Mouse (Mus musculus): Measurements from ENCODE around the gene Syt17.

Syt17 gene

GRCm38 (mm10) chr7:118462818-118463762, 15.1 kb upstream of the Syt17 start:
- DNase-seq = peak; percentile 34

GRCm38 (mm10) chr7:118461400-118462136, 13.5 kb upstream of the Syt17 start:
- DNase-seq = no peak

GRCm38 (mm10) chr7:118453722-118454121, 5.7 kb upstream of the Syt17 start:
- DNase-seq = no peak

- no peak for DNase-seq
Observed at GRCm38 (mm10) chr7:118452940-118453339, 4.9 kb upstream of the Syt17 start.

GRCm38 (mm10) chr7:118447291-118448133, 510 bp downstream of the Syt17 start:
- DNase-seq = peak; percentile 81

GRCm38 (mm10) chr7:118443895-118444485, 4.0 kb downstream of the Syt17 start:
- no peak for DNase-seq

- no peak for DNase-seq
Observed at GRCm38 (mm10) chr7:118443371-118443770, 4.7 kb downstream of the Syt17 start.

GRCm38 (mm10) chr7:118441535-118441934, 6.5 kb downstream of the Syt17 start:
- DNase-seq = no peak

GRCm38 (mm10) chr7:118437101-118437802, 10.8 kb downstream of the Syt17 start:
- DNase-seq = peak; percentile 20

GRCm38 (mm10) chr7:118428937-118429336, 19.1 kb downstream of the Syt17 start:
- DNase-seq = no peak

- DNase-seq = no peak
Observed at GRCm38 (mm10) chr7:118419491-118420180, 28.4 kb downstream of the Syt17 start.

- no peak for DNase-seq
Observed at GRCm38 (mm10) chr7:118414183-118414582, 33.8 kb downstream of the Syt17 start.

- no peak for DNase-seq
Observed at GRCm38 (mm10) chr7:118411877-118412276, 36.1 kb downstream of the Syt17 start.

- DNase-seq = peak; percentile 6
Observed at GRCm38 (mm10) chr7:118409421-118409820, 38.6 kb downstream of the Syt17 start.

- DNase-seq = no peak
Observed at GRCm38 (mm10) chr7:118405251-118405650, 42.8 kb downstream of the Syt17 start.

GRCm38 (mm10) chr7:118402576-118403022, 45.4 kb downstream of the Syt17 start:
- DNase-seq = no peak

- DNase-seq = no peak
Observed at GRCm38 (mm10) chr7:118401949-118402348, 46.1 kb downstream of the Syt17 start.

- DNase-seq = no peak
Observed at GRCm38 (mm10) chr7:118399764-118400163, 48.3 kb downstream of the Syt17 start.

- no peak for DNase-seq
Observed at GRCm38 (mm10) chr7:118390705-118391104, 57.3 kb downstream of the Syt17 start.

- DNase-seq = no peak
Observed at GRCm38 (mm10) chr7:118380996-118381395, 67.0 kb downstream of the Syt17 start.

- no peak for DNase-seq
Observed at GRCm38 (mm10) chr7:118380056-118380455, 68.0 kb downstream of the Syt17 start.

Measured in kidney, postnatal 14 days (tissue).